Mouse (Mus musculus): ENCODE measurements around the gene H2-Q6.
A peak's percentile ranks its signal among the peaks of the same experiment; 100 is the strongest.
"Not testable (repeated sequence)": the region's sequence is repeated elsewhere in the genome, so short reads cannot be mapped to it uniquely, and the experiment has no call there.

Gene H2-Q6

GRCm38 (mm10) chr17:35424624-35425416, at the start of gene H2-Q6:
Gene H2-Q6, plus strand, starts transcription at chr17:35424850.
- DNase-seq: peak; percentile 85

GRCm38 (mm10) chr17:35379369-35379728, 45.3 kb upstream of the H2-Q6 start, which contains the start of gene H2-Q4:
Gene H2-Q4, plus strand, starts transcription at chr17:35379617.
- DNase-seq: peak; percentile 99

GRCm38 (mm10) chr17:35379729-35380451, 44.8 kb upstream of the H2-Q6 start:
- peak; percentile 52 for DNase-seq

GRCm38 (mm10) chr17:35389796-35390195, 34.9 kb upstream of the H2-Q6 start:
- peak; percentile 51 for DNase-seq

- not testable (repeated sequence) for DNase-seq
Measured at GRCm38 (mm10) chr17:35392671-35393070, 32.0 kb upstream of the H2-Q6 start.

- DNase-seq: peak; percentile 34
Measured at GRCm38 (mm10) chr17:35393864-35394800, 30.5 kb upstream of the H2-Q6 start.

- DNase-seq: not testable (repeated sequence)
Measured at GRCm38 (mm10) chr17:35396956-35397355, 27.7 kb upstream of the H2-Q6 start.

GRCm38 (mm10) chr17:35413057-35413456, 11.6 kb upstream of the H2-Q6 start:
- not testable (repeated sequence) for DNase-seq

- not testable (repeated sequence) for DNase-seq
Measured at GRCm38 (mm10) chr17:35415273-35416129, 9.1 kb upstream of the H2-Q6 start.

- DNase-seq: no peak
Measured at GRCm38 (mm10) chr17:35418772-35419171, 5.9 kb upstream of the H2-Q6 start.

GRCm38 (mm10) chr17:35419564-35419963, 5.1 kb upstream of the H2-Q6 start:
- not testable (repeated sequence) for DNase-seq

- DNase-seq: not testable (repeated sequence)
Measured at GRCm38 (mm10) chr17:35420206-35420810, 4.3 kb upstream of the H2-Q6 start.

GRCm38 (mm10) chr17:35421331-35421730, 3.3 kb upstream of the H2-Q6 start:
- DNase-seq: not testable (repeated sequence)

- DNase-seq: not testable (repeated sequence)
Measured at GRCm38 (mm10) chr17:35422360-35422759, 2.3 kb upstream of the H2-Q6 start.

- DNase-seq: not testable (repeated sequence)
Measured at GRCm38 (mm10) chr17:35423131-35423810, 1.4 kb upstream of the H2-Q6 start.

- DNase-seq: not testable (repeated sequence)
Measured at GRCm38 (mm10) chr17:35424106-35424505, 544 bp upstream of the H2-Q6 start.

GRCm38 (mm10) chr17:35425474-35425873, 824 bp downstream of the H2-Q6 start:
- DNase-seq: peak; percentile 23

- not testable (repeated sequence) for DNase-seq
Measured at GRCm38 (mm10) chr17:35428883-35429282, 4.2 kb downstream of the H2-Q6 start.

GRCm38 (mm10) chr17:35430671-35431070, 6.0 kb downstream of the H2-Q6 start:
- DNase-seq: not testable (repeated sequence)

- not testable (repeated sequence) for DNase-seq
Measured at GRCm38 (mm10) chr17:35432167-35432566, 7.5 kb downstream of the H2-Q6 start.

- DNase-seq: not testable (repeated sequence)
Measured at GRCm38 (mm10) chr17:35434836-35435235, 10.2 kb downstream of the H2-Q6 start.
